Mouse (Mus musculus): ENCODE data around the gene Fbxo11. TPM values are rescaled to one million over a fixed set of nuclear protein-coding genes. Genes with fewer than 3 reads are reported as not detected.
A peak's percentile ranks its signal among the peaks of the same experiment; 100 is the strongest.
"Not testable (repeated sequence)": the region's sequence is repeated elsewhere in the genome, so short reads cannot be mapped to it uniquely, and the experiment has no call there.

Gene Fbxo11
- polyA plus RNA-seq, 1 experiment from 2014 or later, result 9.9 TPM

- no peaks in the 10 kb centered on the region for H3K27me3 ChIP-seq (replicated peaks)
- no peak overlapping the region for H3K27ac ChIP-seq (replicated peaks)
- H3K4me1 ChIP-seq, result no peaks in the 10 kb centered on the region
- H3K4me3 ChIP-seq, result no peak overlapping the region
- no peak overlapping the region for H3K9ac ChIP-seq
- no peak for ATAC-seq (ENCODE audit: extremely low read depth, insufficient number of reproducible peaks, low FRiP score, low TSS enrichment)
- 87% methylated on average over 4 of the region's 4 CpGs for WGBS
- peaks cover 91% of the 10 kb centered on the region for H3K36me3 ChIP-seq
- H3K9me3 ChIP-seq, result no peaks in the 10 kb centered on the region
- H3K4me2 ChIP-seq, result no peak overlapping the region
Measured at GRCm38 (mm10) chr17:87997808-87998207, 67.3 kb downstream of the Fbxo11 start.

GRCm38 (mm10) chr17:87993338-87993737, 71.8 kb downstream of the Fbxo11 start:
- Histone ChIP-seq H3K27me3 (replicated peaks) (no peaks in the 10 kb centered on the region), H3K9me3 (no peaks in the 10 kb centered on the region), H3K4me3 (no peak overlapping the region), H3K9ac (no peak overlapping the region), H3K4me1 (no peaks in the 10 kb centered on the region), H3K36me3 (peaks cover 96% of the 10 kb centered on the region), H3K4me2 (no peak overlapping the region), H3K27ac (replicated peaks) (no peak overlapping the region)
- 86% methylated on average over 1 of the region's 1 CpGs for WGBS
- ATAC-seq (ENCODE audit: extremely low read depth, insufficient number of reproducible peaks, low FRiP score, low TSS enrichment), result no peak

- H3K9ac ChIP-seq, result no peak overlapping the region
- no peaks in the 10 kb centered on the region for H3K9me3 ChIP-seq
- H3K36me3 ChIP-seq, result peaks cover 98% of the 10 kb centered on the region
- no peaks in the 10 kb centered on the region for H3K27me3 ChIP-seq (replicated peaks)
- no peak overlapping the region for H3K4me2 ChIP-seq
- no peak overlapping the region for H3K27ac ChIP-seq (replicated peaks)
- H3K4me1 ChIP-seq, result 0 out of 2 replicates have a peak, but pooled peaks cover 2% of the 10 kb centered on the region
- no peak for ATAC-seq (ENCODE audit: extremely low read depth, insufficient number of reproducible peaks, low FRiP score, low TSS enrichment)
- WGBS, result 88% methylated on average over 3 of the region's 3 CpGs
- H3K4me3 ChIP-seq, result no peak overlapping the region
Measured at GRCm38 (mm10) chr17:87992154-87992553, 72.9 kb downstream of the Fbxo11 start.

- no peak for ATAC-seq (ENCODE audit: extremely low read depth, insufficient number of reproducible peaks, low FRiP score, low TSS enrichment)
- H3K4me2 ChIP-seq, result no peak overlapping the region
- WGBS, result 70% methylated on average over 6 of the region's 6 CpGs
Measured at GRCm38 (mm10) chr17:87987507-87987906, 77.6 kb downstream of the Fbxo11 start.

GRCm38 (mm10) chr17:87985916-87986315, 79.2 kb downstream of the Fbxo11 start:
- 79% methylated on average over 8 of the region's 8 CpGs for WGBS
- no peak overlapping the region for H3K4me3 ChIP-seq

More at GRCm38 (mm10) chr17:87987507-87987906, 77.6 kb downstream of the Fbxo11 start:
- Histone ChIP-seq H3K9me3 (no peaks in the 10 kb centered on the region), H3K27ac (replicated peaks) (no peak overlapping the region), H3K9ac (no peak overlapping the region), H3K4me3 (no peak overlapping the region), H3K4me1 (0 out of 2 replicates have a peak, but pooled peaks cover 2% of the 10 kb centered on the region), H3K36me3 (peaks cover 100% of the 10 kb centered on the region), H3K27me3 (replicated peaks) (no peaks in the 10 kb centered on the region)

GRCm38 (mm10) chr17:87984440-87985214, 80.5 kb downstream of the Fbxo11 start:
- Histone ChIP-seq H3K4me3 (no peak overlapping the region), H3K9me3 (no peaks in the 10 kb centered on the region), H3K9ac (no peak overlapping the region), H3K4me1 (0 out of 2 replicates have a peak, but pooled peaks cover 2% of the 10 kb centered on the region), H3K27ac (replicated peaks) (no peak overlapping the region), H3K4me2 (no peak overlapping the region), H3K27me3 (replicated peaks) (no peaks in the 10 kb centered on the region), H3K36me3 (peaks cover 95% of the 10 kb centered on the region)
- no peak for ATAC-seq (ENCODE audit: extremely low read depth, insufficient number of reproducible peaks, low FRiP score, low TSS enrichment)
- WGBS, result 86% methylated on average over 20 of the region's 20 CpGs

More at GRCm38 (mm10) chr17:87985916-87986315, 79.2 kb downstream of the Fbxo11 start:
- Histone ChIP-seq H3K36me3 (peaks cover 99% of the 10 kb centered on the region), H3K4me1 (0 out of 2 replicates have a peak, but pooled peaks cover 2% of the 10 kb centered on the region), H3K4me2 (no peak overlapping the region), H3K27me3 (replicated peaks) (no peaks in the 10 kb centered on the region), H3K27ac (replicated peaks) (no peak overlapping the region), H3K9me3 (no peaks in the 10 kb centered on the region), H3K9ac (no peak overlapping the region)
- ATAC-seq (ENCODE audit: extremely low read depth, insufficient number of reproducible peaks, low FRiP score, low TSS enrichment), result no peak

GRCm38 (mm10) chr17:87983313-87983712, 81.8 kb downstream of the Fbxo11 start:
- no peak overlapping the region for H3K9ac ChIP-seq
- H3K4me3 ChIP-seq, result no peak overlapping the region
- H3K9me3 ChIP-seq, result no peaks in the 10 kb centered on the region
- no peak overlapping the region for H3K4me2 ChIP-seq
- H3K27ac ChIP-seq (replicated peaks), result no peak overlapping the region
- ATAC-seq (ENCODE audit: extremely low read depth, insufficient number of reproducible peaks, low FRiP score, low TSS enrichment), result no peak
- 0 out of 2 replicates have a peak, but pooled peaks cover 2% of the 10 kb centered on the region for H3K4me1 ChIP-seq
- H3K36me3 ChIP-seq, result peaks cover 84% of the 10 kb centered on the region
- H3K27me3 ChIP-seq (replicated peaks), result no peaks in the 10 kb centered on the region
- WGBS, result 62% methylated on average over 4 of the region's 4 CpGs

GRCm38 (mm10) chr17:87982112-87982511, 83.0 kb downstream of the Fbxo11 start:
- no peaks in the 10 kb centered on the region for H3K27me3 ChIP-seq (replicated peaks)
- H3K9ac ChIP-seq, result no peak overlapping the region
- no peak overlapping the region for H3K4me3 ChIP-seq
- 0 out of 2 replicates have a peak, but pooled peaks cover under 1% of the 10 kb centered on the region for H3K4me1 ChIP-seq
- ATAC-seq (ENCODE audit: extremely low read depth, insufficient number of reproducible peaks, low FRiP score, low TSS enrichment), result no peak
- peaks cover 84% of the 10 kb centered on the region for H3K36me3 ChIP-seq
- no peaks in the 10 kb centered on the region for H3K9me3 ChIP-seq
- H3K27ac ChIP-seq (replicated peaks), result no peak overlapping the region
- WGBS, result 84% methylated on average over 3 of the region's 3 CpGs
- H3K4me2 ChIP-seq, result no peak overlapping the region

- Histone ChIP-seq H3K4me1 (peaks cover 16% of the 10 kb centered on the region), H3K36me3 (peaks cover 61% of the 10 kb centered on the region)
- H3K4me3 ChIP-seq; H3K4me2 ChIP-seq; H3K27ac ChIP-seq (replicated peaks); H3K9me3 ChIP-seq; H3K27me3 ChIP-seq (replicated peaks); H3K9ac ChIP-seq; ATAC-seq (ENCODE audit: extremely low read depth, insufficient number of reproducible peaks, low FRiP score, low TSS enrichment): not testable (repeated sequence)
- 85% methylated on average over 1 of the region's 1 CpGs for WGBS
Measured at GRCm38 (mm10) chr17:87979696-87980095, 85.4 kb downstream of the Fbxo11 start.

- not testable (repeated sequence) for H3K4me3 ChIP-seq; H3K9ac ChIP-seq; H3K27ac ChIP-seq (replicated peaks); H3K9me3 ChIP-seq; H3K4me2 ChIP-seq; H3K27me3 ChIP-seq (replicated peaks); ATAC-seq (ENCODE audit: extremely low read depth, insufficient number of reproducible peaks, low FRiP score, low TSS enrichment)
- 83% methylated on average over 4 of the region's 4 CpGs for WGBS
- Histone ChIP-seq H3K36me3 (peaks cover 34% of the 10 kb centered on the region), H3K4me1 (peaks cover 24% of the 10 kb centered on the region)
Measured at GRCm38 (mm10) chr17:87976927-87977326, 88.2 kb downstream of the Fbxo11 start.

GRCm38 (mm10) chr17:87976154-87976806, 88.8 kb downstream of the Fbxo11 start:
- Histone ChIP-seq H3K9me3 (no peaks in the 10 kb centered on the region), H3K4me2 (peak overlapping the region; percentile 86), H3K9ac (peak overlapping the region; percentile 85), H3K27ac (replicated peaks) (no peak overlapping the region), H3K27me3 (replicated peaks) (no peaks in the 10 kb centered on the region), H3K4me1 (peaks cover 24% of the 10 kb centered on the region), H3K36me3 (peaks cover 27% of the 10 kb centered on the region), H3K4me3 (peak overlapping the region; percentile 85)
- 64% methylated on average over 9 of the region's 9 CpGs for WGBS
- no peak for ATAC-seq (ENCODE audit: extremely low read depth, insufficient number of reproducible peaks, low FRiP score, low TSS enrichment)

Data from heart, embryonic 13.5 days (tissue).